Mouse (Mus musculus) hindbrain, embryonic 10.5 days (tissue): ENCODE measurements at regions not wholly inside any gene's neighbourhood (a gene's known extent, or its start where the extent isn't known, plus 50 kb on each side); places are given as distances from the start of the nearest gene placed in this dataset.

ENCODE experiments used
- DNase-seq: peaks from one replicate; pipeline ENCODE4 v3.0.0-alpha.2; 2017; ENCODE audit warnings: low spot score
- H3K27ac ChIP-seq: fragments of 300-500 bp; sonication (generic); 2 replicates; pipeline ENCODE4 v1.5.1; 2016; ENCODE audit warnings: mild to moderate bottlenecking, moderate library complexity
- H3K27me3 ChIP-seq: fragments of 300-500 bp; sonication (generic); 2 replicates; pipeline ENCODE4 v1.6.1; 2016; ENCODE audit warnings: mild to moderate bottlenecking; ENCODE audit not compliant: poor library complexity, insufficient read depth, severe bottlenecking
- H3K36me3 ChIP-seq: fragments of 300-500 bp; sonication (generic); 2 replicates; pipeline ENCODE4 v1.6.1; 2016; ENCODE audit warnings: mild to moderate bottlenecking, moderate library complexity
- H3K4me1 ChIP-seq: fragments of 300-500 bp; sonication (generic); replicated peaks from 2 replicates; pipeline ENCODE4 v1.6.1; 2016; ENCODE audit warnings: mild to moderate bottlenecking
- H3K4me3 ChIP-seq: fragments of 300-500 bp; sonication (generic); 2 replicates; pipeline ENCODE4 v1.5.1; 2016; ENCODE audit warnings: mild to moderate bottlenecking, moderate library complexity
- H3K9me3 ChIP-seq: fragments of 300-500 bp; sonication (generic); 2 replicates; pipeline ENCODE4 v1.6.1; 2016; ENCODE audit warnings: mild to moderate bottlenecking, moderate library complexity
- WGBS: fragments of 180-500 bp; shearing (Covaris S2); methylation state at CpG from one replicate; pipeline ENCODE4 v1.1.7; 2016; 5-methylcytosine and 5-hydroxymethylcytosine counted together

DNA sequence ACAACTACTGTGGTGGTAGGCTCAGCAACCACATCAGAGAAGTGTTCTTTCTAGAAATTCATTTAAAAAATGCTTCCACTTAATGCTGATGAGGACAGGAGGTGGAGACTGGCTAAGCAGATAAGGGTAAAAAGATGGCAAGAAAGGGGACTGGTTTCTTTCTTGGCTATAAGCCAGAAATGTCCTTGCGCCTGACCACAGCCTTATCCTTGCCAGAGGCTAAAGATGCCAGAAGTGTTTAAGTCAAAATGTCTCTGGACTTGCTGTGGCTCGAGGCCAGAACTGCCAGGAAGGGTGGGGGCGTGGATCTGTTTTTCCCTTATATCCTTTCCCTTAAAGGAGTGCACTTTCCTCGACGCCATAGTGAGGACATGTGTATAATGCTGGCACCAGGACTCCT, 133.7 kb downstream of the Drd1 start:
- DNase-seq, result no peak
- H3K27me3 ChIP-seq, result no peaks in the 10 kb centered on the region
- no peaks in the 10 kb centered on the region for H3K4me1 ChIP-seq
- no peaks in the 10 kb centered on the region for H3K9me3 ChIP-seq
- H3K36me3 ChIP-seq, result no peaks in the 10 kb centered on the region
- H3K4me3 ChIP-seq, result no peak overlapping the region
- 92% methylated on average over 5 of the region's 5 CpGs for WGBS
- H3K27ac ChIP-seq, result no peak overlapping the region

DNA sequence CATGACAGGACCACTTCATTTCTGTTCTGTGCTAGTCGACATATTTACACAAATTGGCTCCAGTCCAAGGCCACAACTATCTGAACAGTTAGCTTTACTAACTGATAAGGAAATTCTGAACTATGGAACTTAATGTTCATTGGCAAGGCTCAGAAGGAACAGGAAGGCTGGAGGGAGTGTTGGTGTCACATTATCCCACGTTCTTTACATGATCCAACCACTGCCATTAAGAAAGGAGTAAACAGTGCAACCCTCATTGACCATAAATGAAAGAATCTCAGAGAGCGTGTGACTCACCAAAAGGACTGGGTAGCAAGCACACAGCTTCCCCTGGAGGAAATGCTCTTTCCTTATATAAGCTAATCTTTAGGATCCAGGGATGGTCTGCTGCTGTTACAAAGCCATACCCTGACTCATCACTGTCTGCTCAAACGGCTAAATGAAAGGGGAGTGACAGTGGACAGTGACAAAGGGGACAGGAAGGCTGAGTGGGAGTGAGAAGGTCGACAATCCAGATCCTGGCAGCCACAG, 135.6 kb downstream of the Drd1 start:
- Histone ChIP-seq H3K27ac (no peak overlapping the region), H3K4me3 (no peak overlapping the region), H3K27me3 (no peaks in the 10 kb centered on the region), H3K36me3 (no peaks in the 10 kb centered on the region), H3K9me3 (no peaks in the 10 kb centered on the region), H3K4me1 (no peaks in the 10 kb centered on the region)
- DNase-seq, result no peak
- WGBS, result 60% methylated on average over 5 of the region's 5 CpGs

DNA sequence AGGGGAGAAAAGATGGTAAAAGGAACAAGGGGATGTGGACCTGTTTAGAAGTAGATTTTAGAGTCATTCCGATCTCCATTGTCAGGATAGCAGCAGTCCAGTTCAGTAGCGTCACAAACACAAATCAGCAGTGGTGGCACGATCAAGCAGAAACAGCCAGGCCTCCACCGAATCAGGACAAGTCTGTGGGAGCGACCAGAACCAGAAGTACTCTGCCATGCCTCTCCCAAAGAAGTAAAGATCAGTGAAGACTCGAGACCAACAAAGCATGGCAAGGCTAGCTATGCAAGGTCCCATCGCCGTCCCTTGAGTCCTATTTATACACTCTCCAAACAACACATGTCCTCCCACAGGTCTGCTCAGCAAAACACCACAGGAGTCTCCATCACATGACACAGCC, 140.0 kb downstream of the Drd1 start:
- H3K36me3 ChIP-seq, result no peaks in the 10 kb centered on the region
- peaks cover 21% of the 10 kb centered on the region for H3K4me1 ChIP-seq
- H3K27ac ChIP-seq, result no peak overlapping the region
- no peaks in the 10 kb centered on the region for H3K27me3 ChIP-seq
- 85% methylated on average over 8 of the region's 8 CpGs for WGBS
- no peak for DNase-seq
- H3K9me3 ChIP-seq, result no peaks in the 10 kb centered on the region
- H3K4me3 ChIP-seq, result no peak overlapping the region

DNA sequence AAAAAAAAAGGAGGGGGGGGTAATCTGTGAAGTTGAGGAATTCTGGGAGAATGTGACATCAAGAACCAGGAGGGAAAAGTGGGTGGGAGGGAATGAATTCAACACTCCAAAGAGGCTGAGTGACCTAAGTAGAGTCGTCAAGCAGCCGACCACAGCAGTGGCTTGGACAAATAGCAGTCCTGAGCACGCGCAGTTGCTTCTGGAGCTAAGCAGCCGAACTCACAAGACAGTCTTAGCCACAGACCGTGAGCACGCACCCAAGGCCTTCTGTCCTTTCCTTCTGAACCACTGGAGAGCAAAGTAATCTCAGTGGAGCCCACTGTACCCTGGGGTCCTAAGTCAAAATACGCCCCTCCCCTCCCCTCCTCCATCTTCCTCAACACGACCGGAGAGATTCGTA, 141.1 kb downstream of the Drd1 start:
- DNase-seq, result no peak
- Histone ChIP-seq H3K4me3 (no peak overlapping the region), H3K27me3 (no peaks in the 10 kb centered on the region), H3K36me3 (no peaks in the 10 kb centered on the region), H3K27ac (no peak overlapping the region), H3K4me1 (peaks cover 21% of the 10 kb centered on the region), H3K9me3 (no peaks in the 10 kb centered on the region)
- WGBS, result 83% methylated on average over 11 of the region's 11 CpGs

DNA sequence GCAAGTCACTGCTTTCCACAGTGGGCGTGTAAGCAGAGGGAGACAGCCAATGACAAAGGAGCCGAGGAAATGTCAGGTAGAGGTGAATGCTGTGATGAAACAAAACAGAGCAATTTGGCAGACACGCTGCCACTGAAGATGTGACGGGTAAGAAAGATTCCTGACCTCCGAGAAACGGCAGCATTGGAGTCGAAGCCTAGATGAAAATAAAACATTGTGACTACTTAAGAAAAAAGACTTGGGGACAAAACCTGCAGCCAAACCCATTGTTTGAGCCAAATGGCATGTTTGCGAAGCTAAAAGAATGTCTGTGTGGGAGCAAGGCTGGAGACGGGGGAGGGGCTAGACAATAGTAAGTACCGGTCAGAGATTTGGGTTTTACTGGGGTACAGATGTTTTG, 142.0 kb downstream of the Drd1 start:
- WGBS, result 65% methylated on average over 10 of the region's 10 CpGs
- no peak for DNase-seq
- no peak overlapping the region for H3K27ac ChIP-seq
- H3K4me3 ChIP-seq, result no peak overlapping the region
- no peaks in the 10 kb centered on the region for H3K36me3 ChIP-seq
- H3K27me3 ChIP-seq, result no peaks in the 10 kb centered on the region
- H3K9me3 ChIP-seq, result no peaks in the 10 kb centered on the region
- H3K4me1 ChIP-seq, result peaks cover 21% of the 10 kb centered on the region

DNA sequence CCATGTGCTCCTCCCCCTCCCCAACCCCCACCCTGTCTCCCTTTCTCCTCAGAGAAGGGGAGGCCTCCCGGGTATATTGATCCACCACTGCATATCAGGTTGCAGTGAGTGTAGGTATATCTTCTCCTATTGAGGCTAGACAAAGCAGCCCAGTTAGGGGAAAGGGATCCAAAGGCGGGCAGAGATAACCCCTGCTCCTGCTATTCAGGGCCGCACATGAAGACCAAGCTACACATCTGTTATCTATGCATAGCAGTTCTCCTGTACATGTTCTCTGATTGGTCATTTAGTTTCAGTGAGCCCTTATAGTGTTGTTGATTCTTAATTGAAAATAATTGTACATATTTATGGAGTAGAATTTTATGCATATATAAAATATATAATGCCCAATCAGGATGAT, 143.7 kb downstream of the Drd1 start:
- no peaks in the 10 kb centered on the region for H3K27me3 ChIP-seq
- no peaks in the 10 kb centered on the region for H3K9me3 ChIP-seq
- H3K36me3 ChIP-seq, result no peaks in the 10 kb centered on the region
- H3K4me1 ChIP-seq, result peaks cover 21% of the 10 kb centered on the region
- 68% methylated on average over 3 of the region's 3 CpGs for WGBS
- no peak overlapping the region for H3K4me3 ChIP-seq
- H3K27ac ChIP-seq, result no peak overlapping the region
- DNase-seq, result no peak

DNA sequence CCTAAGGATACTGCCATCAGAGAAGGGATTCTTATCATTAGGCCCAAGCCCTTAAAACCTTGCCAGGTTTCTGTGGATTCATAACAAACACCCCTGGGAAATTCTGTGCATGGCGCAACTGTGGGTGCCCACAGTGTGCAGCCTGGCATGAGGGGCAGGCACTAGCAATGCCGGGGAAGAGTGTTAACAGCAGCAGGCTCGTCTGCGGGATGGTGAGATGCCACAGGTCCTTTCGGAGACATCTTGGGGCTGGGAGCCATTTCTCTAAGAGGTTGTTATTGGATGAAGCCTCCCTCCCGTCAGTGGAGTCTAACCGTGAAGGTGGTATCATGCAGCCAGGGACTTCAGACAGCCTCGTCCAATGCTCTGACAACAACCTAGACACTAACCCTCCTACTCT, 144.2 kb downstream of the Drd1 start:
- H3K27me3 ChIP-seq, result no peaks in the 10 kb centered on the region
- H3K9me3 ChIP-seq, result no peaks in the 10 kb centered on the region
- no peak overlapping the region for H3K27ac ChIP-seq
- H3K36me3 ChIP-seq, result no peaks in the 10 kb centered on the region
- DNase-seq, result no peak
- 82% methylated on average over 8 of the region's 8 CpGs for WGBS
- H3K4me1 ChIP-seq, result peaks cover 21% of the 10 kb centered on the region
- H3K4me3 ChIP-seq, result no peak overlapping the region

DNA sequence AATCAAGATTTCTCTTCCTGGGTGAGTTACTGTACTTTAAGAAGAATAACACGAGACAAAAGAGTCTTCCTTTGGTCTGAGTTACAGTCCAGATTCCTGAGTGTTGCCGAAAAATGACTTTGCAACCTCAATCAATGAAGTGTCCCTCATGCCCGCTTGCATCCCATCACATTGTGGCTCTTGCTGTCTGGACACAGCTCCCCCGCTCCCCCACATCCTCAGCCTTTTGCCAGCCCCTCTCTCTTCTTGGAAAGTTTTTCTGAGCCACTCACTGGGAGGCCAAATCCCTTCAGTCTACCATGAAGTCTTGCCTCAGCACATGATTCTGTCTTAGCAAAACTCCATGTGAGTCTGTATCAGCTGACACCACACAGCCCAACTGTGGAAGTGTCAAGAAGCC, 145.3 kb downstream of the Drd1 start:
- H3K4me3 ChIP-seq, result no peak overlapping the region
- no peaks in the 10 kb centered on the region for H3K27me3 ChIP-seq
- H3K27ac ChIP-seq, result no peak overlapping the region
- no peaks in the 10 kb centered on the region for H3K36me3 ChIP-seq
- H3K4me1 ChIP-seq, result peaks cover 21% of the 10 kb centered on the region
- H3K9me3 ChIP-seq, result no peaks in the 10 kb centered on the region
- DNase-seq, result no peak
- 86% methylated on average over 4 of the region's 4 CpGs for WGBS

DNA sequence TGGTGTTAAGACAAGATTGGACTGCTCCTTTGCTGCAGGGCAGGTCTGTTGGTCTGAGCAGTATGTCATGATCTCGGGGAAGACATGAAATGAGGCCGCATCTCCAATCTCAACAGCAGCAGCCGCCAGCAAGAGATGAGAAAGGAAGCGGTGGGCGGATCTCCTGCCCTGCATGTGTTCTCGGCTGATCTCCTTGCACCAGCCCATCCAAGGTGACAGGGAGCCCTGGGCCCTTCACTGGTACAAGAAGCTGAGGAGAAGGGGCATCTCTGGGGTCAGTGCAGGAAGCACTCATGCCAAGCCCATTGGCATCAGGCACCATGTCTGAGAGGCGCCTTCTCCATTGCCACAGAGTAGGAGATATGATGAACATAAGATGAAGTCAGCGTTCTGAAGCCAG, 151.0 kb downstream of the Drd1 start:
- Histone ChIP-seq H3K36me3 (no peaks in the 10 kb centered on the region), H3K27ac (no peak overlapping the region), H3K27me3 (no peaks in the 10 kb centered on the region), H3K4me1 (peaks cover 19% of the 10 kb centered on the region), H3K9me3 (no peaks in the 10 kb centered on the region), H3K4me3 (no peak overlapping the region)
- 81% methylated on average over 8 of the region's 8 CpGs for WGBS
- DNase-seq, result no peak

DNA sequence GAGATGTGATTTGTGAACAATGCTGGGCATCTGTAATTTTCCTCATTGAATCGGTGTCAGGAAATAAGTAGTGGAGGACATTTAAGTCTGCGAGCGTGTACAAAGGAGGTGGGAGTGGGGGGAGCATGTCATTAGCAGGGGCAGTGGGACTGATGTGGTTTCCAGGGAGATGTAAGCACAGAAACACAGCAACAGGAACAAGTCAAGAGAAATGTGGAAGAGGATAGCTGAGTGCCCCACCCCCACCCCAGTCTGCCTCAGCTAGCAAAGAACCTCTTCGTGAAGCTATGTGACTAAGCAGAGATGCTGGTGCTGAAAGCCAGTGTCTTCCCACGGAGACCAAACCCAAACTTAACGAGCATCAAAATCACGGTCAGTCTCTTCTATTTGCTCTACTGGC, 151.9 kb downstream of the Drd1 start:
- Histone ChIP-seq H3K27ac (no peak overlapping the region), H3K4me1 (peaks cover 22% of the 10 kb centered on the region), H3K9me3 (no peaks in the 10 kb centered on the region), H3K27me3 (no peaks in the 10 kb centered on the region), H3K36me3 (no peaks in the 10 kb centered on the region), H3K4me3 (no peak overlapping the region)
- DNase-seq, result peak; percentile 13
- 45% methylated on average over 7 of the region's 7 CpGs for WGBS

DNA sequence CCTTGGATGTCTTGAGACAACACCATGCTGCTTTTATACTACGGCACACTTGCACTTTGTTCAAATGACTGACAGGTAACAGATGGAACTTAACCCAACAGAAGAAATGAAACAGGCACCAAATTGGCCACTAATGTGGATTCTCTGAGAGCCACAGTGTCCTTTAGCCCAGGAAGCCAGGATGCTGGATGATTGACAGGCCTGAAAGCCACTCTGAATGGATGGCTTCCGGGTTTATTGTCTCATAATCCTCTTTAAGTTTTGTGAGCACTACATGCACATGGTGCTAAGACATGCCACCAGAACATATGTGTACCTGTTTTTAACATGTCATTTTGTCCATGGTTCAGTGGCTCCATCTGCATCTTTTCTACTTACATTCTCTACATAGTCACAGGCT, 152.7 kb downstream of the Drd1 start:
- H3K4me1 ChIP-seq, result peaks cover 30% of the 10 kb centered on the region
- no peak overlapping the region for H3K4me3 ChIP-seq
- no peaks in the 10 kb centered on the region for H3K9me3 ChIP-seq
- 86% methylated on average over 2 of the region's 2 CpGs for WGBS
- H3K27ac ChIP-seq, result no peak overlapping the region
- no peaks in the 10 kb centered on the region for H3K27me3 ChIP-seq
- DNase-seq, result no peak
- H3K36me3 ChIP-seq, result no peaks in the 10 kb centered on the region

DNA sequence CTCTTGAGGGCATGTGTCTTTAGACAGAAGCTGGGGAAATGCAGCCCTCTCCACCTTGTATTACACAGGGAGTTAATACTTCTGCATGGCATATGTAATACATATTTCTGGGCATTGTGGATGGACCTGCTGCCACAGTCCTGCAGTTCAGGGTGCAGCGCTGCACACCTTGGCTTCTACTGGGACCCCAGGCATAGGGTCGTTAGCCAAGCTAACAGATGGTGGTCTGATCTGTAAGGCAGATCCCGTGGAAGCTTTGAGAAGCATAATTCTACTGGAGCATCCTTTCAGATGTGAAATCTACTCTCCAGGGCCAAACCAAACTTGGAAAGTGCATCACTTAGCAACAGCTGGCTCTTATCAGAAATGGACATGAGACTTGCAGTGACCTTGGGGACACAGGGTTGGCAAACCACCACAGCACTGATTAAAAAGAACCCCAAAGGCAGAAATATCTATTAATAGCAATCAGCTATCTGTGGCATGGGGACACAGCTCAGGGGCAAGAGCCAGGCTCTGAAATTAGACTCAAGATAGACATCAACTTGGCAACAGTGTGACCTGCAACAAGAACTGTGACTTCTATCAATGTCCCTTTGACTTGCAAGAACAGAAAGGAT, 155.0 kb downstream of the Drd1 start:
- Histone ChIP-seq H3K9me3 (peaks cover 3% of the 10 kb centered on the region; the same call in 1 of the 2 replicates), H3K27ac (no peak overlapping the region), H3K27me3 (no peaks in the 10 kb centered on the region), H3K36me3 (no peaks in the 10 kb centered on the region), H3K4me3 (no peak overlapping the region), H3K4me1 (peaks cover 31% of the 10 kb centered on the region)
- 77% methylated on average over 3 of the region's 3 CpGs for WGBS
- DNase-seq, result no peak

DNA sequence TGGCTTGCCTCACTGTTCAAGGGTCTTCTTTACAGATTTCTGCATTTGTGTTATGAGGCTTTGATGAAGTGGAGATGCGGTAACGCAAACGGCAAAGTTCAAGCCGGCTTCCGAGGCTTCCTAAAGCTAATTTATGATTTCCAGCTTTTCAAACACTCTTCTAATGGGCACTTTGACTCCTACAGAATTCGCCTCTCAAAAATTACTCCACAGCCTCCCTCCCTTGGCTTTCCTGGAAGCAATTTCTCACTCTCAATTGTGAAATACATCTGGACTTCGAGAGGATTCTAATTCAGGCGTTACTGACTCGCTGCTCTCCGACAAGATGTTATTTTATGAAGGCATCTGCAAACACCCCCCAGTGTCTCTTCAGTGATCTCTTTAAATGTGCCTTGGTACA, 157.2 kb downstream of the Drd1 start:
- no peak for DNase-seq

DNA sequence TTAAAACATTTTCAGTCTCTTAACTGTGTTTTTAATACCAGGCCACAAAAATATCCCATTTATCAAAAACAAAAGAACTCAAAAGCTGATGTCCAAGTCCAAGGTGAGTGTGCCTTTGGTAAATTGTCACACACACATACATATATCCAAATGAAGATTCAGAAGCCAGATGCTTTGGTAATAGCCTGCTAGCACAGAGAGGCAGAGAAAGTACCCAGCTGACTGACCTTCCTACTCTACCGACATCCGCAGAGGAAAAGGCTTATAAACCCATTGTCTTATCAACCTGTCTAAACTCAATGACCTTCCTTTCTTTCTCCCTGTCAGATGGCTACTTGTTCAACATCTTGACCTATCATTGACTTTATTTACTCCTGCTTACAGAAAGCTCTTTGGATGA, 158.3 kb downstream of the Drd1 start:
- Histone ChIP-seq H3K27ac (no peak overlapping the region), H3K4me1 (peaks cover 12% of the 10 kb centered on the region; the same call in 1 of the 2 replicates), H3K4me3 (no peak overlapping the region), H3K9me3 (peaks cover 3% of the 10 kb centered on the region; the same call in 1 of the 2 replicates), H3K36me3 (no peaks in the 10 kb centered on the region), H3K27me3 (no peaks in the 10 kb centered on the region)
- DNase-seq, result no peak
- WGBS, result 97% methylated on average over 2 of the region's 2 CpGs

More for the DNA sequence above, 157.2 kb downstream of the Drd1 start:
- Histone ChIP-seq H3K36me3 (no peaks in the 10 kb centered on the region), H3K27me3 (no peaks in the 10 kb centered on the region), H3K9me3 (peaks cover 3% of the 10 kb centered on the region; the same call in 1 of the 2 replicates), H3K4me3 (no peak overlapping the region), H3K4me1 (peaks cover 18% of the 10 kb centered on the region), H3K27ac (peak overlapping the region; percentile 6; the same call in 1 of the 2 replicates)
- 59% methylated on average over 10 of the region's 10 CpGs for WGBS
